Mouse (Mus musculus): ENCODE results near the gene Spata46.

DNA sequence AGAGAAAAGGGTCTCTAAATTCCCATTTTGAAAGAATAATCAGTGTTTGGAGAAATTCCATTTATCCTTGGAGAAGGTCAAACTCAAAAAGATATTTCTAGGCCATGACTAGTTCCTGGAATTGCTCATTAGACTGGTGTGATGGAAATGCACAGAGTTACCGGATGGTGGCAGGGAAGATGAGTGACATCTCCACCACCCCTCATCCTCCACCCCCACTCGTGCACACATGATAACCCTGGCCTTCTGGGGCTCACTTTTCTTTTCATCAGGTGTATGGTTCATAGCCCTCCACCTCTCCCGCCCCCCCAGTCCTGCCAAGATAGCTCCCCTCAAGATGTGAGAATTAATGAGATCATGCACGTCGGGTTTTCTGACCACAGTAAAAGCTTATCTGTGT, 15.3 kb upstream of the Spata46 start:
- TF ChIP-seq CTCF (conservative IDR thresholded peaks at IDR 0.05 in 1 of 2, IDR thresholded peaks at IDR 0.05 in 1 of 2; ENCODE audit: low read depth in 2 of 2, low read length in 2 of 2) (no peak), POLR2A (IDR thresholded peaks at IDR 0.05; ENCODE audit: low read depth, low read length) (no peak)

All from CH12.LX (cell line).